Mouse (Mus musculus): Measurements from ENCODE around the gene Tmem260. TPM values are rescaled to one million over a fixed set of nuclear protein-coding genes. Genes with fewer than 3 reads are reported as not detected.
"Not testable (repeated sequence)": the region's sequence is repeated elsewhere in the genome, so short reads cannot be mapped to it uniquely, and the experiment has no call there.

Tmem260 gene
- polyA plus RNA-seq, 1 experiment from 2014 or later = 27.3 TPM

GRCm38 (mm10) chr14:48468339-48468738 is 22.4 kb downstream of the Tmem260 start:
- DNase-seq (no peak), ATAC-seq (ENCODE audit: low FRiP score, low TSS enrichment) (no peak)
- Histone ChIP-seq H3K36me3 (ENCODE audit: control insufficient read depth, insufficient read depth, low read length) (0 out of 2 replicates have a peak, but pooled peaks cover 4% of the 10 kb centered on the region), H3K9ac (replicated peaks; ENCODE audit: low read length) (no peak overlapping the region), H3K4me1 (ENCODE audit: control insufficient read depth, insufficient read depth, low read length) (no peaks in the 10 kb centered on the region), H3K4me2 (ENCODE audit: low read length) (no peak overlapping the region), H3K9me3 (ENCODE audit: control insufficient read depth, low read length) (peaks cover 6% of the 10 kb centered on the region; the same call in 1 of the 2 replicates), H3K27ac (replicated peaks; ENCODE audit: low read depth, low read length) (no peak overlapping the region), H3K27me3 (ENCODE audit: control insufficient read depth, insufficient read depth, low read length) (no peaks in the 10 kb centered on the region), H3K4me3 (replicated peaks; ENCODE audit: low read depth, low read length) (no peak overlapping the region)
- 46% methylated on average over 7 of the region's 7 CpGs for WGBS

DNA sequence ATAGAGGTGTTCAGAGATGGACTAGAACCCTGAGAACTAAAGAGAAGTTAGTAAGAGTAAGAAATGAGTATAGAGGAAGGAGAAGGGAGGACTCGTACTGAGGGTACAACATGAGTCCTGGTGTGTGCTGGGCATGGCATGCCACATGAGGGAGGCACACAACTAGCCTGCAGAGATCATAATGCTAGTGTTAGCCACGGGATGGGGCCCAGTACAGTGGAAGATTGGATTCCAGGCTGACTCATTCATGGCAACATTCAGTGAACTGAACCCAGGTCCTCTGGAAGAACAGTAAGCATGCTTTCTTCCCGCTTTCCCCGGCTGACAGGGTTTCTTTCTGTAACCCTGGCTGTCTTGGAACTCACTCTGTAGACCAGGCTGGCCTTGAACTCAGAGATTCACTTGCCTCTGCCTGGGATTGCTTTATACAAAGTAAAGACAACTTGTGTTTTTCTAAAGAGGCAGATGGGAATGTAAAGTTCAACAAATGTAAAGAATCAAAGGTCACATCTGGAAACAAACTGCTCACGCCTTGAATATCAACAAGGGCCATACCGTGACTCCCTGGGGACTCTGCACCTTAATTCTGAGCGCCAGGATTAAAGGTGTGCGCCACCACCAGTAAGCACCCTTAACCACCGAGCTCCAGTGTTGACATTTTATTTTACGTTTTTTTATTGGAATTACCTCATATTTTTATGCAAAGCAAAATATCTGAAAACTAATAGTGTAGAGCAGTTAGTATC is 25.0 kb downstream of the Tmem260 start:
- H3K9me3 ChIP-seq (ENCODE audit: control insufficient read depth, low read length) = peaks cover 6% of the 10 kb centered on the region; the same call in 1 of the 2 replicates
- 0 out of 2 replicates have a peak, but pooled peaks cover 10% of the 10 kb centered on the region for H3K36me3 ChIP-seq (ENCODE audit: control insufficient read depth, insufficient read depth, low read length)
- no peak overlapping the region for H3K4me2 ChIP-seq (ENCODE audit: low read length)
- ATAC-seq (ENCODE audit: low FRiP score, low TSS enrichment) = no peak
- 96% methylated on average over 10 of the region's 10 CpGs for WGBS
- no peak overlapping the region for H3K27ac ChIP-seq (replicated peaks; ENCODE audit: low read depth, low read length)
- H3K9ac ChIP-seq (replicated peaks; ENCODE audit: low read length) = no peak overlapping the region
- no peak for DNase-seq
- no peaks in the 10 kb centered on the region for H3K4me1 ChIP-seq (ENCODE audit: control insufficient read depth, insufficient read depth, low read length)
- H3K4me3 ChIP-seq (replicated peaks; ENCODE audit: low read depth, low read length) = no peak overlapping the region
- H3K27me3 ChIP-seq (ENCODE audit: control insufficient read depth, insufficient read depth, low read length) = no peaks in the 10 kb centered on the region

GRCm38 (mm10) chr14:48472179-48472578 is 26.3 kb downstream of the Tmem260 start:
- Histone ChIP-seq H3K36me3 (ENCODE audit: control insufficient read depth, insufficient read depth, low read length) (0 out of 2 replicates have a peak, but pooled peaks cover 10% of the 10 kb centered on the region), H3K27me3 (ENCODE audit: control insufficient read depth, insufficient read depth, low read length) (no peaks in the 10 kb centered on the region), H3K9me3 (ENCODE audit: control insufficient read depth, low read length) (no peaks in the 10 kb centered on the region), H3K4me1 (ENCODE audit: control insufficient read depth, insufficient read depth, low read length) (no peaks in the 10 kb centered on the region), H3K9ac (replicated peaks; ENCODE audit: low read length) (no peak overlapping the region), H3K4me3 (replicated peaks; ENCODE audit: low read depth, low read length) (no peak overlapping the region), H3K4me2 (ENCODE audit: low read length) (no peak overlapping the region), H3K27ac (replicated peaks; ENCODE audit: low read depth, low read length) (no peak overlapping the region)
- 78% methylated on average over 9 of the region's 9 CpGs for WGBS
- DNase-seq (no peak), ATAC-seq (ENCODE audit: low FRiP score, low TSS enrichment) (no peak)

- Histone ChIP-seq H3K9ac (replicated peaks; ENCODE audit: low read length) (no peak overlapping the region), H3K27me3 (ENCODE audit: control insufficient read depth, insufficient read depth, low read length) (no peaks in the 10 kb centered on the region), H3K4me1 (ENCODE audit: control insufficient read depth, insufficient read depth, low read length) (no peaks in the 10 kb centered on the region), H3K4me2 (ENCODE audit: low read length) (no peak overlapping the region), H3K9me3 (ENCODE audit: control insufficient read depth, low read length) (no peaks in the 10 kb centered on the region), H3K36me3 (ENCODE audit: control insufficient read depth, insufficient read depth, low read length) (peaks cover 15% of the 10 kb centered on the region), H3K4me3 (replicated peaks; ENCODE audit: low read depth, low read length) (no peak overlapping the region), H3K27ac (replicated peaks; ENCODE audit: low read depth, low read length) (0 out of 2 replicates have a peak overlapping the region, but pooled peaks have one; percentile 13)
- 78% methylated on average over 1 of the region's 1 CpGs for WGBS
- no peak for ATAC-seq (ENCODE audit: low FRiP score, low TSS enrichment)
- no peak for DNase-seq
Observed at GRCm38 (mm10) chr14:48475370-48475769, 29.4 kb downstream of the Tmem260 start.

DNA sequence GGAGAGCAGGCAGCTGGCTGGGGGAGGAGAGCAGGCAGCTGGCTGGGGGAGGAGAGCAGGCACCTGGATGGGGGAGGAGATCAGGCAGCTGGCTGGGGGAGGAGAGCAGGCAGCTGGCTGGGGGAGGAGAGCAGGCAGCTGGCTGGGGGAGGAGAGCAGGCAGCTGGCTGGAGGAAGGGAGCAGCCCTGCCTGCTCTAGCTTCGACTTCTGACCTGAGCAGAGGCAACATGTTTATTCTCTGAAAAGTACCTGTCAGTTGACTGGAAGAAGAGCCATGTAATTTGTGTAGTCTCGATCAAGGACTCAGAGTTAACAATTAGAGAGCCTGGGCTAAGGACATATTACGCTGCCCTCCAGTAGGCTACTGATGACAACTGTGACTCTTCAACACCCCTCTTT is 29.9 kb downstream of the Tmem260 start:
- not testable (repeated sequence) for H3K27ac ChIP-seq (replicated peaks; ENCODE audit: low read depth, low read length); H3K4me2 ChIP-seq (ENCODE audit: low read length); H3K4me3 ChIP-seq (replicated peaks; ENCODE audit: low read depth, low read length); H3K9me3 ChIP-seq (ENCODE audit: control insufficient read depth, low read length); DNase-seq; H3K9ac ChIP-seq (replicated peaks; ENCODE audit: low read length); H3K4me1 ChIP-seq (ENCODE audit: control insufficient read depth, insufficient read depth, low read length); H3K27me3 ChIP-seq (ENCODE audit: control insufficient read depth, insufficient read depth, low read length); ATAC-seq (ENCODE audit: low FRiP score, low TSS enrichment)
- peaks cover 12% of the 10 kb centered on the region for H3K36me3 ChIP-seq (ENCODE audit: control insufficient read depth, insufficient read depth, low read length)
- WGBS = 70% methylated on average over 3 of the region's 3 CpGs

- peaks cover 10% of the 10 kb centered on the region for H3K36me3 ChIP-seq (ENCODE audit: control insufficient read depth, insufficient read depth, low read length)
- ATAC-seq (ENCODE audit: low FRiP score, low TSS enrichment) (no peak), DNase-seq (no peak)
- no peak overlapping the region for H3K9ac ChIP-seq (replicated peaks; ENCODE audit: low read length)
- WGBS = 64% methylated on average over 8 of the region's 8 CpGs
- no peaks in the 10 kb centered on the region for H3K27me3 ChIP-seq (ENCODE audit: control insufficient read depth, insufficient read depth, low read length)
- no peak overlapping the region for H3K4me2 ChIP-seq (ENCODE audit: low read length)
- H3K27ac ChIP-seq (replicated peaks; ENCODE audit: low read depth, low read length) = no peak overlapping the region
- no peaks in the 10 kb centered on the region for H3K4me1 ChIP-seq (ENCODE audit: control insufficient read depth, insufficient read depth, low read length)
- H3K9me3 ChIP-seq (ENCODE audit: control insufficient read depth, low read length) = no peaks in the 10 kb centered on the region
- no peak overlapping the region for H3K4me3 ChIP-seq (replicated peaks; ENCODE audit: low read depth, low read length)
Observed at GRCm38 (mm10) chr14:48476278-48476677, 30.4 kb downstream of the Tmem260 start.

GRCm38 (mm10) chr14:48481591-48481990 is 35.7 kb downstream of the Tmem260 start:
- WGBS = 32% methylated on average over 7 of the region's 7 CpGs
- Histone ChIP-seq H3K27ac (replicated peaks; ENCODE audit: low read depth, low read length) (0 out of 2 replicates have a peak overlapping the region, but pooled peaks have one; percentile 20), H3K36me3 (ENCODE audit: control insufficient read depth, insufficient read depth, low read length) (peaks cover 9% of the 10 kb centered on the region), H3K4me1 (ENCODE audit: control insufficient read depth, insufficient read depth, low read length) (no peaks in the 10 kb centered on the region), H3K9me3 (ENCODE audit: control insufficient read depth, low read length) (no peaks in the 10 kb centered on the region), H3K27me3 (ENCODE audit: control insufficient read depth, insufficient read depth, low read length) (no peaks in the 10 kb centered on the region), H3K9ac (replicated peaks; ENCODE audit: low read length) (no peak overlapping the region), H3K4me3 (replicated peaks; ENCODE audit: low read depth, low read length) (no peak overlapping the region), H3K4me2 (ENCODE audit: low read length) (no peak overlapping the region)
- ATAC-seq (ENCODE audit: low FRiP score, low TSS enrichment) (no peak), DNase-seq (peak; percentile 45)

DNA sequence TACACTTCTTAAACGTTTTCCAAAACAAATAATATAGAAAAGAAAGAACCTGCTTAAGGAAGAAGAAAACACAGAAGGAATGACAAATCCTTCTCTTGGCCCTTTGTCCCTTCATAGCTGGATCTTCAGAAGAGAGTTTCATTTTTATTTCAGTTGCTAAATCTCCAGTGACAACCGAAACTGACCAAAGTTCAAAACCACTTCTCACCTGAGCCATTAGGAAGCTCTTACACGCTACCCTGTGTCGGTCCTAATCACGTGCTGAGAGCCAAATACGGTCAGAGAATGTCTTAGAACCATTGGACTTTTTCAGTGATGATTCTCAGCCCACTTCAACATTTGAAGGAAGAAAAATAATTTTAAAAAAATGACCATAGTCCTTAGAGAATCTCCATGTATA is 36.8 kb downstream of the Tmem260 start:
- no peak overlapping the region for H3K27ac ChIP-seq (replicated peaks; ENCODE audit: low read depth, low read length)
- WGBS = 79% methylated on average over 6 of the region's 6 CpGs
- no peak overlapping the region for H3K4me3 ChIP-seq (replicated peaks; ENCODE audit: low read depth, low read length)
- H3K4me2 ChIP-seq (ENCODE audit: low read length) = no peak overlapping the region
- DNase-seq = no peak
- ATAC-seq (ENCODE audit: low FRiP score, low TSS enrichment) = no peak
- H3K27me3 ChIP-seq (ENCODE audit: control insufficient read depth, insufficient read depth, low read length) = no peaks in the 10 kb centered on the region
- no peaks in the 10 kb centered on the region for H3K9me3 ChIP-seq (ENCODE audit: control insufficient read depth, low read length)
- peaks cover 8% of the 10 kb centered on the region for H3K36me3 ChIP-seq (ENCODE audit: control insufficient read depth, insufficient read depth, low read length)
- H3K9ac ChIP-seq (replicated peaks; ENCODE audit: low read length) = no peak overlapping the region
- H3K4me1 ChIP-seq (ENCODE audit: control insufficient read depth, insufficient read depth, low read length) = no peaks in the 10 kb centered on the region

GRCm38 (mm10) chr14:48493896-48494295 is 48.0 kb downstream of the Tmem260 start:
- Histone ChIP-seq H3K4me3 (replicated peaks; ENCODE audit: low read depth, low read length) (no peak overlapping the region), H3K9me3 (ENCODE audit: control insufficient read depth, low read length) (no peaks in the 10 kb centered on the region), H3K27ac (replicated peaks; ENCODE audit: low read depth, low read length) (no peak overlapping the region), H3K4me2 (ENCODE audit: low read length) (no peak overlapping the region), H3K9ac (replicated peaks; ENCODE audit: low read length) (no peak overlapping the region), H3K36me3 (ENCODE audit: control insufficient read depth, insufficient read depth, low read length) (peaks cover 21% of the 10 kb centered on the region; the same call in 1 of the 2 replicates), H3K27me3 (ENCODE audit: control insufficient read depth, insufficient read depth, low read length) (no peaks in the 10 kb centered on the region), H3K4me1 (ENCODE audit: control insufficient read depth, insufficient read depth, low read length) (no peaks in the 10 kb centered on the region)
- 30% methylated on average over 4 of the region's 4 CpGs for WGBS
- DNase-seq = peak; percentile 79
- ATAC-seq (ENCODE audit: low FRiP score, low TSS enrichment) = no peak
